Mouse (Mus musculus) CH12.LX (cell line): Measurements from ENCODE around the gene Nkx2-1.

Experiments
- CTCF ChIP-seq, 2 experiments: IDR thresholded peaks in 1 of 2; conservative IDR thresholded peaks in 1 of 2; 2 replicates each; pipeline ENCODE4 v1.5.1; 2011 to 2012; ENCODE audit warnings: low read depth in 2 of 2, low read length in 2 of 2, improper control_type of control experiment in 1 of 2, inconsistent platforms in 1 of 2, mild to moderate bottlenecking in 1 of 2, moderate library complexity in 1 of 2
- ELF1 ChIP-seq: IDR thresholded peaks from 2 replicates; pipeline ENCODE4 v1.6.1; 2014; ENCODE audit warnings: low read depth, mild to moderate bottlenecking, inconsistent platforms, low read length, improper control_type of control experiment
- EP300 ChIP-seq: IDR thresholded peaks from 2 replicates; pipeline ENCODE4 v1.6.1; 2011; ENCODE audit warnings: low read length, improper control_type of control experiment
- JUND ChIP-seq: conservative IDR thresholded peaks from 2 replicates; pipeline ENCODE4 v1.6.1; 2011; ENCODE audit warnings: low read depth, low read length, improper control_type of control experiment
- KAT2A ChIP-seq: IDR thresholded peaks from 2 replicates; pipeline ENCODE4 v1.6.1; 2012; ENCODE audit warnings: low read length, improper control_type of control experiment, inconsistent platforms; ENCODE audit not compliant: insufficient replicate concordance
- MXI1 ChIP-seq: IDR thresholded peaks from 2 replicates; pipeline ENCODE4 v1.6.1; 2011; ENCODE audit warnings: mild to moderate bottlenecking, low read depth, low read length, improper control_type of control experiment
- MYC ChIP-seq: IDR thresholded peaks from 2 replicates; pipeline ENCODE4 v1.6.1; 2011; ENCODE audit warnings: low read depth, mild to moderate bottlenecking, improper control_type of control experiment, low read length
- NRF1 ChIP-seq: IDR thresholded peaks from 2 replicates; pipeline ENCODE4 v1.6.1; 2014; ENCODE audit warnings: low read depth, mild to moderate bottlenecking, inconsistent platforms, low read length, improper control_type of control experiment, moderate library complexity
- POLR2A ChIP-seq: IDR thresholded peaks from 2 replicates; pipeline ENCODE4 v1.6.1; 2011; ENCODE audit warnings: low read depth, mild to moderate bottlenecking, improper control_type of control experiment, low read length

DNA sequence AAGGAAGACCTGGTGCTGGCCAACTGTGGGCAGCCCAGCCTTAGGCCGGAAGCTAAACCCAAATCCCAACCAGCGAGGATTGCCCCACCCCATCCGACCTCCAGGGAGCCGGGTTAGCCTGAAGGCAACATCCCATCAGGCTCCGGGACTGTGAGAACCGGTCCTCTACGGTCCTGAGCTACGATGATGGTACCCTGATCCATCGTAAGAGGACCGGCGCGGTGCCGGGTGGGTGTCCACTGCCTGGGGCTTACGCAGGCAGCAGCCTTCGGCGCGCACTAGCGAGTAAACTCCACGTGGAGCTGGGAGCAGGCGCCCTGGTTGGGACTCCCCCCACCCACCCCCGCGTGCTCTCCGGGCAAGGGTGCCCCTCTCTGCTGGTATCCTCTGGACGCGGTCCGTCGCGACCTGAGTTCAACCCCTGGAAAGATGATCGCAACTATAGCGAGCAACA, 16.9 kb downstream of the Nkx2-1 start:
- TF ChIP-seq KAT2A (no peak), MXI1 (no peak), POLR2A (no peak), NRF1 (no peak), CTCF (conservative IDR thresholded peaks at IDR 0.05 in 1 of 2, IDR thresholded peaks at IDR 0.05 in 1 of 2; ENCODE audit: low read depth in 2 of 2, low read length in 2 of 2) (no peak), MYC (no peak), ELF1 (no peak), JUND (no peak), EP300 (no peak)
